Mouse (Mus musculus): ENCODE data around the gene Gm44502. TPM values are rescaled to one million over a fixed set of nuclear protein-coding genes. Genes with fewer than 3 reads are reported as not detected.

The Gm44502 gene
- not detected for total RNA-seq (2023)

GRCm38 (mm10) chr15:89429352-89430221 is at the start of gene Gm44502, which contains the start of the genes C730034F03Rik and Chkb:
Gene Gm44502 (minus strand): TSS chr15:89429696.
Gene C730034F03Rik (plus strand): TSS chr15:89429589.
Gene Chkb (minus strand): TSS chr15:89429908.

GRCm38 (mm10) chr15:89477091-89477491 is 47.6 kb upstream of the Gm44502 start, which contains the start of gene Arsa:
Gene Arsa (minus strand): TSS chr15:89477425.

GRCm38 (mm10) chr15:89453865-89454478 is 24.5 kb upstream of the Gm44502 start, which contains the start of gene Mapk8ip2:
Gene Mapk8ip2 (plus strand): TSS chr15:89453913.

GRCm38 (mm10) chr15:89425711-89426121 is 3.8 kb downstream of the Gm44502 start, which contains the start of gene Cpt1b:
Gene Cpt1b (minus strand): TSS chr15:89425863.

GRCm38 (mm10) chr15:89410118-89410517 is 19.4 kb downstream of the Gm44502 start, which contains the start of gene Syce3:
Gene Syce3 (minus strand): TSS chr15:89410503.

GRCm38 (mm10) chr15:89384617-89385016 is 44.9 kb downstream of the Gm44502 start, which contains the start of gene Klhdc7b:
Gene Klhdc7b (plus strand): TSS chr15:89384917.

GRCm38 (mm10) chr15:89378831-89379401 is 50.6 kb downstream of the Gm44502 start, which contains the start of gene Odf3b:
Gene Odf3b (minus strand): TSS chr15:89379282.

GRCm38 (mm10) chr15:89376957-89377356 is 52.5 kb downstream of the Gm44502 start, which contains the start of gene Tymp:
Gene Tymp (minus strand): TSS chr15:89377039.

GRCm38 (mm10) chr15:89373762-89374248 is 55.7 kb downstream of the Gm44502 start, which contains the start of gene Sco2:
Gene Sco2 (minus strand): TSS chr15:89373846.

Other genes starting within 250 kb of the Gm44502 start
- gene Plxnb2, start 248.9 kb downstream of the Gm44502 start, total RNA-seq (2023), result 10 to 100 TPM; 60.7 to 68.5 TPM
- 1 to 10 TPM; 1.8 to 2.3 TPM for gene Dennd6b, start 233.2 kb downstream of the Gm44502 start, total RNA-seq (2023)
- 10 to 100 TPM; 32.1 to 34.2 TPM for gene Ppp6r2, start 218.1 kb downstream of the Gm44502 start, total RNA-seq (2023)
- 100 to 1,000 TPM; 110 to 118 TPM for gene Sbf1, start 114.4 kb downstream of the Gm44502 start, total RNA-seq (2023)
- not detected for gene Adm2, start 107.0 kb downstream of the Gm44502 start, total RNA-seq (2023)
- gene Miox, start 95.3 kb downstream of the Gm44502 start, total RNA-seq (2023), result not detected
- 10 to 100 TPM; 38.9 to 51.4 TPM for gene Lmf2, start 74.0 kb downstream of the Gm44502 start, total RNA-seq (2023)
- 100 to 1,000 TPM in 1 of 2 experiments, 10 to 100 TPM in 1; 92.6 to 104 TPM for gene Ncaph2, start 74.0 kb downstream of the Gm44502 start, total RNA-seq (2023)
- gene Sco2, start 55.9 kb downstream of the Gm44502 start, total RNA-seq (2023), result 1 to 10 TPM; 5.1 to 5.4 TPM
- gene Tymp, start 52.7 kb downstream of the Gm44502 start, total RNA-seq (2023), result under 1 TPM; 0.22 to 0.24 TPM
- gene Odf3b, start 50.4 kb downstream of the Gm44502 start, total RNA-seq (2023), result 1 to 10 TPM in 1 of 2 experiments, not detected in 1; 1.1 TPM
- not detected for gene Klhdc7b, start 44.8 kb downstream of the Gm44502 start, total RNA-seq (2023)
- not detected for gene Syce3, start 19.2 kb downstream of the Gm44502 start, total RNA-seq (2023)
- gene Cpt1b, start 3.8 kb downstream of the Gm44502 start, total RNA-seq (2023), result 1 to 10 TPM; 4.3 to 5.4 TPM
- gene C730034F03Rik, start 107 bp downstream of the Gm44502 start, total RNA-seq (2023), result 10 to 100 TPM; 11.1 to 15.7 TPM
- 100 to 1,000 TPM; 101 to 122 TPM for gene Chkb, start 212 bp upstream of the Gm44502 start, total RNA-seq (2023)
- not detected for gene Mapk8ip2, start 24.2 kb upstream of the Gm44502 start, total RNA-seq (2023)
- 10 to 100 TPM; 12.7 to 14.9 TPM for gene Arsa, start 47.7 kb upstream of the Gm44502 start, total RNA-seq (2023)
- gene Shank3, start 69.9 kb upstream of the Gm44502 start, total RNA-seq (2023), result 1 to 10 TPM; 1.0 to 3.4 TPM
- gene Acr, start 138.6 kb upstream of the Gm44502 start, total RNA-seq (2023), result not detected
- gene Rabl2, start 162.2 kb upstream of the Gm44502 start, total RNA-seq (2023), result 1 to 10 TPM; 2.0 to 4.4 TPM